Mouse (Mus musculus): Measurements from ENCODE around the gene Plekho2. TPM values are rescaled to one million over a fixed set of nuclear protein-coding genes. Genes with fewer than 3 reads are reported as not detected.

Gene Plekho2
- total and polyA plus RNA-seq, 2 experiments from 2014 or later, result 8.3 to 21.0 TPM

DNA sequence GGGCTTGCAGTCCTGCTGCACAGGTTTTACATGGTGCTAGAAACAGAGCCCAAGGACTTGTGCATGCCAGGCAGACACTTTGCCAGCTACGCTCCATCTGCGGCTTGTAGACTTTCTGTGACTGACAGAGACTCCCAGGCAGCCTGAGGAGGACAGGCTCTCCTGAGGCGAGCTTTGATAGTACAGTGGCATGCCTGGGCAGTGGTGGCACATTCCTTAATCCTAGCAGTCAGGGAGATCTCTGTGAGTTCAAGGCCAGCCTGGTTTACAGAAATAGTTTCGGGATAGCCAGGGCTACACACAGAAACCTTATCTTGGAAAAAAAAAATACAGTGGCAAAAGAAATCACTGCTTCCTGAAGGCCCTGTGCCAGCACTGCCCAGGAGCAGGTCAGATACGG is 32.7 kb downstream of the Plekho2 start:
- no peaks in the 10 kb centered on the region for H3K27me3 ChIP-seq (ENCODE audit: control insufficient read depth, insufficient read depth, low read length)
- H3K4me2 ChIP-seq (ENCODE audit: low read depth, low read length), result no peak overlapping the region
- no peak overlapping the region; the same call in 1 of the 2 replicates for H3K27ac ChIP-seq (ENCODE audit: low read depth)
- H3K36me3 ChIP-seq (replicated peaks; ENCODE audit: control insufficient read depth, insufficient read depth, low read length), result no peaks in the 10 kb centered on the region
- H3K4me1 ChIP-seq (ENCODE audit: control insufficient read depth, insufficient read depth), result peaks cover 37% of the 10 kb centered on the region
- H3K4me3 ChIP-seq (ENCODE audit: low read depth, low read length), result no peak overlapping the region
- no peak for DNase-seq (ENCODE audit: low spot score)
- WGBS, result 65% methylated on average over 5 of the region's 5 CpGs
- H3K9me3 ChIP-seq (replicated peaks; ENCODE audit: control insufficient read depth, low read length), result no peaks in the 10 kb centered on the region
- no peak for ATAC-seq (ENCODE audit: insufficient read depth, low read depth)
- peak overlapping the region; percentile 13; the same call in 1 of the 2 replicates for H3K9ac ChIP-seq (replicated peaks; ENCODE audit: low read depth, low read length)
- no peak for TF ChIP-seq CTCF (IDR thresholded peaks at IDR 0.05; ENCODE audit: low read depth)
- no peak for TF ChIP-seq EP300 (IDR thresholded peaks at IDR 0.05; ENCODE audit: low read depth)

DNA sequence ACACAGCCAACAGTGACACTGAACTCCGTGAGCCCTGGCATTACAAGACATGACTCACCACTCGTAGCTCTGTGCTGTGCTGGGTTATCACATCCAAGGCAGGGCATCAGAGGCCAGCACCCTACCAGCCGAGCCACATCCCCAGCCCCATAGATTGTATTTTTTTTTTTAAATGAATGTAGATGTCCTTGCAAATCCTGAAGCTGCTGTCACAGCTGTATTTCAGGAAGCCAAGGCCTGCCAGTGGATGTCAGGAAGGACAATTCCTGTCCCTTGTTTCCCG is 33.5 kb downstream of the Plekho2 start:
- Histone ChIP-seq H3K27ac (ENCODE audit: low read depth) (peak overlapping the region; percentile 37; the same call in 1 of the 2 replicates), H3K9me3 (replicated peaks; ENCODE audit: control insufficient read depth, low read length) (no peaks in the 10 kb centered on the region), H3K4me2 (ENCODE audit: low read depth, low read length) (no peak overlapping the region), H3K9ac (replicated peaks; ENCODE audit: low read depth, low read length) (no peak overlapping the region), H3K27me3 (ENCODE audit: control insufficient read depth, insufficient read depth, low read length) (no peaks in the 10 kb centered on the region), H3K36me3 (replicated peaks; ENCODE audit: control insufficient read depth, insufficient read depth, low read length) (no peaks in the 10 kb centered on the region), H3K4me1 (ENCODE audit: control insufficient read depth, insufficient read depth) (peaks cover 38% of the 10 kb centered on the region), H3K4me3 (ENCODE audit: low read depth, low read length) (no peak overlapping the region)
- WGBS, result 24% methylated on average over 4 of the region's 4 CpGs
- TF ChIP-seq CTCF (IDR thresholded peaks at IDR 0.05; ENCODE audit: low read depth), result no peak
- no peak for ATAC-seq (ENCODE audit: insufficient read depth, low read depth)
- DNase-seq (ENCODE audit: low spot score), result no peak

DNA sequence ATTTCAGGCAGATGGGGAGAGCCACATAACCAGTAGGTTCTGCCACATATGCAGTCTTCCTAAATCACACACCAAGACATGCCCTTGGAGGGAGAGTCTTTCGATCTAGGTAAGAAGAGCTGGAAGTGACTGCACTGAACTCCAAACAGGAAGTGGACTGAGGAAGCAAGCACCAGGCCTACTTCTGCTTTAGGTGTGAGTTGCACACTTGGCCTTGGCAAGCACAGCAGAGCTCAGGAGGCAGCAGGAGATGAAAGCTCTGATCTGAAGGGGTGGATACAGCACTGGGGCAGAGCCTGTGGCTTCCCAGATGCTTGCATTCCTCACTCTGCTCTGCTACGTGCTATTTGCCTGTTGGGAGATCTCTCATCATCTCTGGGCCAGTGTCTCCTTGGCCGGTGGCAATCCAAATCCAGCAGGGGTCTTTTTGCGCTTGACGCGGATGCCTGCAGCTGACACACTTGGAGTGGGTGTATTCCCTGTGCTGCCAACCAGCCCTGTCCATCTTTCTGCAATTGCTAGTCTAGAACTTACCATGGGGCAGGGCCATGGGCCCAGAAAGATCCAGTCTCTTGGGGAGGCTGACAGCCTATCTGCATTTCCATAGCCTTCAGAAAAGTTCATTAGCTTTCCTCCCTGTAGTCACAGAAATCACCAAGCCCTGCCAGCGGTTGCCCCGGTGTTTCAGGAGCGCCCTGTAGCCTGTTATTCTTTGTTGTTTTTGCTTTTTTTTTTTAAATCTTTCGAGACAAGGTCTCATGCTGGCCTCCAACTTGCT is 34.0 kb downstream of the Plekho2 start:
- no peaks in the 10 kb centered on the region for H3K36me3 ChIP-seq (replicated peaks; ENCODE audit: control insufficient read depth, insufficient read depth, low read length)
- no peaks in the 10 kb centered on the region for H3K9me3 ChIP-seq (replicated peaks; ENCODE audit: control insufficient read depth, low read length)
- no peak overlapping the region for H3K4me3 ChIP-seq (ENCODE audit: low read depth, low read length)
- TF ChIP-seq CTCF (IDR thresholded peaks at IDR 0.05; ENCODE audit: low read depth), result no peak
- TF ChIP-seq EP300 (IDR thresholded peaks at IDR 0.05; ENCODE audit: low read depth), result no peak
- no peaks in the 10 kb centered on the region for H3K27me3 ChIP-seq (ENCODE audit: control insufficient read depth, insufficient read depth, low read length)
- H3K9ac ChIP-seq (replicated peaks; ENCODE audit: low read depth, low read length), result no peak overlapping the region
- H3K27ac ChIP-seq (ENCODE audit: low read depth), result peak overlapping the region; percentile 37
- 63% methylated on average over 10 of the region's 10 CpGs for WGBS
- ATAC-seq (ENCODE audit: insufficient read depth, low read depth), result no peak
- H3K4me2 ChIP-seq (ENCODE audit: low read depth, low read length), result no peak overlapping the region
- DNase-seq (ENCODE audit: low spot score), result no peak
- peaks cover 35% of the 10 kb centered on the region for H3K4me1 ChIP-seq (ENCODE audit: control insufficient read depth, insufficient read depth)

DNA sequence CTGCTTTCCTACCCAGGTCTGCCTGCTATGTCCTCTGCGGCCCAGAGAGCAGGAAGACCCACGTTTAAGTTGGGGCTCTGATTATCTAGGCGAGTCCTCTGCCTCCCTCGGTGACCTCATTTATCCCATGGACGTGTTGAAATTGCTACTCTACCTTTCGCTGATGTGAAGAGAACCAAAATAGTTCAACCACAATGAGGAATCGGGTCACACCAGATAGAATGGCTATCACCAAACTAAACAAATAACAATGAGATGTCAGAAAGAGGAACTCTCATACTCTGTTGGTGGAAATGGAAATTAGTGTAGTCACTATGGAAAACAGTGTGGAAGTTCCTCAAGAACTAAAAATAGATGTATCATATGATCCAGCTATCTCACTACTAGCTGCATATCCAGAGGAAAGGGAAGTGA is 37.7 kb downstream of the Plekho2 start:
- no peak for TF ChIP-seq EP300 (IDR thresholded peaks at IDR 0.05; ENCODE audit: low read depth)
- TF ChIP-seq CTCF (IDR thresholded peaks at IDR 0.05; ENCODE audit: low read depth), result no peak
- ATAC-seq (ENCODE audit: insufficient read depth, low read depth), result peak; percentile 56
- 16% methylated on average over 7 of the region's 7 CpGs for WGBS
- Histone ChIP-seq H3K4me2 (ENCODE audit: low read depth, low read length) (no peak overlapping the region), H3K4me1 (ENCODE audit: control insufficient read depth, insufficient read depth) (peaks cover 24% of the 10 kb centered on the region), H3K9me3 (replicated peaks; ENCODE audit: control insufficient read depth, low read length) (no peaks in the 10 kb centered on the region), H3K36me3 (replicated peaks; ENCODE audit: control insufficient read depth, insufficient read depth, low read length) (no peaks in the 10 kb centered on the region), H3K27ac (ENCODE audit: low read depth) (peak overlapping the region; percentile 90), H3K27me3 (ENCODE audit: control insufficient read depth, insufficient read depth, low read length) (no peaks in the 10 kb centered on the region), H3K9ac (replicated peaks; ENCODE audit: low read depth, low read length) (no peak overlapping the region), H3K4me3 (ENCODE audit: low read depth, low read length) (no peak overlapping the region)
- DNase-seq (ENCODE audit: low spot score), result peak; percentile 63

DNA sequence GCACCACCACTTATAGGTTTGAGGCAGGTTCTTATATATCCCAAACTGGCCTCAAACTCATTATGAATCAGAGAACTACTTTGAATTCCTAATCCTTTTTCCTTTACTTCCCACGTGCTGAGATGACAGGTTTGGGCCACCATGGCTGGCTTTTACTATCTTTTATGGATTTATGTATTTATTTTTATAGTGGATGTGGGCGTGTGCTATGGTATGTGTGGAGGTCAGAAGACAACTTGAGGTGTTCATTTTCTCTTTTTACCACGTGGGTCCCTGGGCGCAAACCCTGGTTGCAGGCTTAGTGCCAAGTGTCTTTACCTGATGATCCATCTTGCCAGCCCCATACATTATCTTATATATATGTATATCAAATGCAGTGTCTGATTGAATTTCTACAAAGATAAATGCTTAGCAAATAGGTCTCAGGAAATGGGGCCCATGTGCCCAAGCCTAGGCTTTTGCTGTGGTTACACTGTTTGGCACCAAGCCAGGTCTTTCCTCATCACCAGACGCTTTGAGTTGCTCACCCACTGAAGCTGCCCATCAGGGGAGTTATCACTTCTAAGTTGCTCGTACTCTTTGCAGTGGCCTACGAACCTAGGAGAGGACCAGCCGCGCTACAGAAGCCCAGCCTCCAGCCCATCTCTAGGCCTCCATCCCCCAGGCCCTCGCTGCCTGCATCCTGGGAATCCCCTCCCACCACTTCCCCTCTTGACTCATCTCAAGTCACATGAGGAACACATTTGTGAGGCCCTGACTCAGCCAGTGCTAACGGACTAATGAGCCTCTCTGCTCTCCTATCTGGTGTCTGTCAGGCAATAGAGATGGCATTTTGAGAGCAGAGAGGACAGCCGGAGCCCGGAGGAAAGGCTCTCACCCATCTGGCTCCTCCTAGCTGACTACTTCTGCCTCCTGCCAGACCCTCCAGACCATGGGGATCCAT is 38.4 kb downstream of the Plekho2 start:
- H3K4me2 ChIP-seq (ENCODE audit: low read depth, low read length), result no peak overlapping the region
- WGBS, result 29% methylated on average over 13 of the region's 13 CpGs
- no peak overlapping the region for H3K4me3 ChIP-seq (ENCODE audit: low read depth, low read length)
- DNase-seq (ENCODE audit: low spot score) (peak; percentile 74), ATAC-seq (ENCODE audit: insufficient read depth, low read depth) (peak; percentile 64)
- H3K36me3 ChIP-seq (replicated peaks; ENCODE audit: control insufficient read depth, insufficient read depth, low read length), result no peaks in the 10 kb centered on the region
- H3K9me3 ChIP-seq (replicated peaks; ENCODE audit: control insufficient read depth, low read length), result no peaks in the 10 kb centered on the region
- TF ChIP-seq CTCF (IDR thresholded peaks at IDR 0.05; ENCODE audit: low read depth), result no peak
- TF ChIP-seq EP300 (IDR thresholded peaks at IDR 0.05; ENCODE audit: low read depth), result 0 out of 2 replicates have a peak, but pooled peaks have one; percentile 19
- no peak overlapping the region for H3K9ac ChIP-seq (replicated peaks; ENCODE audit: low read depth, low read length)
- peak overlapping the region; percentile 90 for H3K27ac ChIP-seq (ENCODE audit: low read depth)
- peaks cover 24% of the 10 kb centered on the region for H3K4me1 ChIP-seq (ENCODE audit: control insufficient read depth, insufficient read depth)
- no peaks in the 10 kb centered on the region for H3K27me3 ChIP-seq (ENCODE audit: control insufficient read depth, insufficient read depth, low read length)

All from heart, postnatal 0 days (tissue).